Mouse (Mus musculus) kidney, embryonic 15.5 days (tissue): ENCODE data around the gene Gsdma3. TPM values are rescaled to one million over a fixed set of nuclear protein-coding genes. Genes with fewer than 3 reads are reported as not detected.
"Not testable (repeated sequence)": the region's sequence is repeated elsewhere in the genome, so short reads cannot be mapped to it uniquely, and the experiment has no call there.

Source experiments
- ATAC-seq: fragments of 200-750 bp; cut with Nextera tagmentation; replicated peaks from 2 replicates; pipeline ENCODE4 v1.8.0; 2017; ENCODE audit warnings: moderate TSS enrichment; ENCODE audit not compliant: low FRiP score
- H3K27ac ChIP-seq: fragments of 300-500 bp; sonication (generic); 2 replicates; pipeline ENCODE4 v1.5.1; 2015; ENCODE audit warnings: mild to moderate bottlenecking, inconsistent platforms
- H3K27me3 ChIP-seq: fragments of 300-500 bp; sonication (generic); 2 replicates; pipeline ENCODE4 v1.6.1; 2015; ENCODE audit warnings: inconsistent platforms
- H3K36me3 ChIP-seq: fragments of 300-500 bp; sonication (generic); 2 replicates; pipeline ENCODE4 v1.6.1; 2015; ENCODE audit warnings: inconsistent platforms
- H3K4me1 ChIP-seq: fragments of 300-500 bp; sonication (generic); 2 replicates; pipeline ENCODE4 v1.6.1; 2015; ENCODE audit warnings: inconsistent platforms
- H3K4me2 ChIP-seq: fragments of 300-500 bp; sonication (generic); 2 replicates; pipeline ENCODE4 v1.6.1; 2015; ENCODE audit warnings: moderate library complexity, mild to moderate bottlenecking, inconsistent platforms
- H3K4me3 ChIP-seq: fragments of 300-500 bp; sonication (generic); replicated peaks from 2 replicates; pipeline ENCODE4 v1.5.1; 2015; ENCODE audit warnings: mild to moderate bottlenecking, inconsistent platforms
- H3K9ac ChIP-seq: fragments of 300-500 bp; sonication (generic); 2 replicates; pipeline ENCODE4 v1.6.1; 2015; ENCODE audit warnings: mild to moderate bottlenecking, inconsistent platforms
- H3K9me3 ChIP-seq: fragments of 300-500 bp; sonication (generic); replicated peaks from 2 replicates; pipeline ENCODE4 v1.6.1; 2016; ENCODE audit warnings: inconsistent platforms
- WGBS: fragments of 180-500 bp; shearing (Covaris S2); methylation state at CpG from one replicate; pipeline ENCODE4 v1.1.7; 2015; ENCODE audit warnings: mixed read lengths; 5-methylcytosine and 5-hydroxymethylcytosine counted together
- polyA plus RNA-seq: library from polyadenylated mRNA; unstranded; fragments of >200 nt; fragmentation: Nextera tagmentation; extraction: Ambion mirVana; gene quantifications from 2 replicates; pipeline ENCODE4 v1.2.1, GENCODE M21; 2015

The Gsdma3 gene
- polyA plus RNA-seq, 1 experiment from 2014 or later: not detected

DNA sequence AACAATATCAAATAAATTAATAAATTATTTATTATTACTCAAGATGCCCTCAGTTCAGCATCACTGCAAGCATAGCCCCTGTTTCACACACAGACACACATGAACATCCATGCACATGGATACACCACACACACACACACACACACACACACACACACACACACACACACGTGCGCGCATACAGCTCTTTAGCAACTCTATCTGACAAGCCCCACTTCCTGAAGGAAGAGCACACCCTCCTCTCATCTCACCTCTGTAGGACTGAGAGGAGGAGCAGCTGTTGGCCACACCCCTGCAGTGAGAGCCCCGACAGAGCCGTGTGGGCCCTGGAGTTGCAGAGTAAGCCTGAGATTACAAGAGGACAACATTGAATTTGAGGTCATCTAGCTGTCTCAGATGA lies 13.9 kb downstream of the Gsdma3 start:
- Histone ChIP-seq H3K4me1 (no peaks in the 10 kb centered on the region), H3K9me3 (no peaks in the 10 kb centered on the region), H3K4me3 (no peak overlapping the region), H3K36me3 (no peaks in the 10 kb centered on the region), H3K27ac (no peak overlapping the region), H3K27me3 (no peaks in the 10 kb centered on the region), H3K4me2 (no peak overlapping the region), H3K9ac (no peak overlapping the region)
- ATAC-seq: no peak
- 67% methylated on average over 5 of the region's 5 CpGs for WGBS

DNA sequence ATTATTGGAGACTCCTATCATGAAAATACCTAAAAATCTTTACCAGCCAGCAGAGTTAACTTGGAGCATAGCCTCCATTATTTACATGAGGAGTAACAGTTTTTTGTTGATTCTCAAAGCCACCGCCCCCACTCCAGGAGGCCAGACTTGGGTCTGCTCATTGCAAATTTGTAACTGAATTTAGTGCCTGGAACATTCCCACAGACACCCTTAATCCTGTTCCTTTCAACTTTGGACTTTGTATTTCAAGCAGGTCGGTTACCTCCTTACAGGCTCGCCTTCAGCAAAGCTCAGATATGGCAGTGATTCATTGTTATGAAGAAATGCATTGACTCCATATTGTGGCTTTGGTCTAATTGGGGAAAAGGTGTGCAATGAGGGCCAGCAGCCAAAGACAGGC lies 18.6 kb downstream of the Gsdma3 start:
- Histone ChIP-seq H3K36me3 (no peaks in the 10 kb centered on the region), H3K4me3 (no peak overlapping the region), H3K9ac (no peak overlapping the region), H3K27me3 (peaks cover 23% of the 10 kb centered on the region), H3K4me1 (0 out of 2 replicates have a peak, but pooled peaks cover 2% of the 10 kb centered on the region), H3K27ac (no peak overlapping the region), H3K9me3 (no peaks in the 10 kb centered on the region), H3K4me2 (no peak overlapping the region)
- 81% methylated on average over 3 of the region's 3 CpGs for WGBS
- ATAC-seq: no peak

GRCm38 (mm10) chr11:98645946-98646345 lies 19.8 kb downstream of the Gsdma3 start:
- Histone ChIP-seq H3K27ac (no peak overlapping the region), H3K4me3 (no peak overlapping the region), H3K36me3 (no peaks in the 10 kb centered on the region), H3K9me3 (no peaks in the 10 kb centered on the region), H3K27me3 (peaks cover 27% of the 10 kb centered on the region), H3K9ac (no peak overlapping the region), H3K4me2 (no peak overlapping the region), H3K4me1 (0 out of 2 replicates have a peak, but pooled peaks cover 2% of the 10 kb centered on the region)
- WGBS: 64% methylated on average over 2 of the region's 2 CpGs
- ATAC-seq: no peak

DNA sequence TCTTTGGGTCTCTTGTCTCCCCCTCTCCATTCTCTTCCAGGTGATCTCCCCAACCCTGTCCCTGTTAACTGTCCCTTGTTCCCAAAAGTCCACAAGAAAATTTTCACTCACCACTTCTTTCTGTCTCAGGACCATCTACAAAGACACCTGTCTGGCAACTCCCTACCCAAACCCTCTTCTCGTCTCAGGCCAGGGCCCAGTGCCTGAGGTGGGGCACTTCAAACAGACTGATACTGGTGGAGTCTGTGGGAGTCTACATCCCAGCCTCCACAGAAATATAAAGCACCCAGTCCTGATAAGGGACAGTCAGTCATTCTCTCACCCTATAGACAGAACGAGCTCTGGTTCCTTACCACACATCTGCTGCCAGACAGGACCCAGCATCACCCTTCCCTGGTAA lies 20.3 kb downstream of the Gsdma3 start, which contains the start of gene Gsdma2:
Gene Gsdma2, plus strand, starts transcription at position 301 of the 400 bp plus-strand sequence.
- Histone ChIP-seq H3K9me3 (no peaks in the 10 kb centered on the region), H3K9ac (no peak within 1 kb of the TSS), H3K27me3 (peaks cover 27% of the 10 kb centered on the region), H3K36me3 (no peaks in the 10 kb centered on the region), H3K4me2 (no peak within 1 kb of the TSS), H3K4me3 (no peak within 1 kb of the TSS), H3K27ac (no peak within 1 kb of the TSS), H3K4me1 (0 out of 2 replicates have a peak, but pooled peaks cover 2% of the 10 kb centered on the region)
- ATAC-seq: no peak
- WGBS: 65% methylated on average over 2 of the region's 2 CpGs

GRCm38 (mm10) chr11:98655076-98655475 lies 28.9 kb downstream of the Gsdma3 start:
- H3K27me3 ChIP-seq: peaks cover 14% of the 10 kb centered on the region; the same call in 1 of the 2 replicates
- H3K9ac ChIP-seq, H3K4me3 ChIP-seq, H3K4me2 ChIP-seq, H3K9me3 ChIP-seq, H3K36me3 ChIP-seq, H3K4me1 ChIP-seq, H3K27ac ChIP-seq, ATAC-seq: not testable (repeated sequence)
- 17% methylated on average over 7 of the region's 7 CpGs for WGBS

DNA sequence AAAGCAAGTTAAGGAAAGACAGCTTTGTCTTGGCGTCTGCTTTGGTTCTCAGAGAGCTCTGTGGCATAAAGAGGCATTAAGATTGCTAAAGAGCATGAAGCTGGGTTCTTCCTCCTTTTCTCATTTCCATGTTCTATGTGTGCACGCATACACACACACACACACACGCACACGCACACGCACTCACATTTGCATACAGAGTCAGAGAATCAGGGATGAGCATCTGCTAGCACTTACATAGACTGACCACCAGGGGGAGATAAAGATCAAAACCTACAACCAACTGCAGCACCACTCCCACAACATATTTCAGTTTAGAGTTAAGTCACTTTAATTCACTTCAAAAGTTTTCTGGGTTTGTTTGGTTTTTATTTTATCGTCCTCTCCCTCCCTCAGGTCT lies 34.4 kb downstream of the Gsdma3 start:
- Histone ChIP-seq H3K9me3 (no peaks in the 10 kb centered on the region), H3K36me3 (no peaks in the 10 kb centered on the region), H3K9ac (no peak overlapping the region), H3K4me1 (peaks cover 6% of the 10 kb centered on the region), H3K4me2 (peak overlapping the region; percentile 33), H3K27me3 (0 out of 2 replicates have a peak, but pooled peaks cover 7% of the 10 kb centered on the region), H3K27ac (no peak overlapping the region), H3K4me3 (no peak overlapping the region)
- ATAC-seq: no peak; the same call in 1 of the 2 replicates
- WGBS: 9% methylated on average over 6 of the region's 6 CpGs

DNA sequence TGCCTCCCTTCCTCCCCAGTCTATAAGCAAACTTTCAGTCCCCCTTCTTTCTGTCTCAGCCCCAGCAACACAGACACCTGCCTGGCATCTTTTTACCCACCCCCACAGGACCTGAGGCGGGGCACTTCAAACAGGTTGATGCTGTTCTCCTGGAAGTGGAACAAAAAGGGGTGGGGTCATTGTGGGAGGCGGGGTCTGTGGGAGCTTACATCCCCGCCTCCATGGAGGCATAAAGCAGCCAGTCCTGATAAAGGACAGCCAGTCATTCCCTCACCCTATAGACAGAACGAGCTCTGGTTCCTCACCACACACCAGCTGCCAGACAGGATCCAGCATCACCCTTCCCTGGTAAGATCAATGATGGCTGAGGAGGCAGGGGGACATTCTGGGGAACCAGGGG lies 37.9 kb downstream of the Gsdma3 start, which contains the start of gene Gsdma:
Gene Gsdma, plus strand, starts transcription at position 261 of the 400 bp plus-strand sequence.
- ATAC-seq: no peak

GRCm38 (mm10) chr11:98668984-98669383 lies 42.8 kb downstream of the Gsdma3 start:
- no peak overlapping the region for H3K4me2 ChIP-seq
- no peak for ATAC-seq
- H3K27ac ChIP-seq: no peak overlapping the region
- H3K36me3 ChIP-seq: no peaks in the 10 kb centered on the region
- H3K9me3 ChIP-seq: no peaks in the 10 kb centered on the region
- H3K9ac ChIP-seq: no peak overlapping the region
- WGBS: 58% methylated on average over 2 of the region's 2 CpGs
- H3K4me3 ChIP-seq: no peak overlapping the region
- peaks cover 43% of the 10 kb centered on the region for H3K27me3 ChIP-seq
- H3K4me1 ChIP-seq: 0 out of 2 replicates have a peak, but pooled peaks cover 2% of the 10 kb centered on the region

More for the DNA sequence above, 37.9 kb downstream of the Gsdma3 start, which contains the start of gene Gsdma:
- Histone ChIP-seq H3K27ac (no peak within 1 kb of the TSS), H3K9ac (no peak within 1 kb of the TSS), H3K4me2 (no peak within 1 kb of the TSS), H3K4me1 (peaks cover 6% of the 10 kb centered on the region), H3K36me3 (no peaks in the 10 kb centered on the region), H3K4me3 (no peak within 1 kb of the TSS), H3K27me3 (peaks cover 26% of the 10 kb centered on the region), H3K9me3 (no peaks in the 10 kb centered on the region)
- WGBS: 27% methylated on average over 4 of the region's 4 CpGs

- H3K36me3 ChIP-seq: no peaks in the 10 kb centered on the region
- peaks cover 10% of the 10 kb centered on the region for H3K4me1 ChIP-seq
- H3K4me2 ChIP-seq: no peak overlapping the region
- no peaks in the 10 kb centered on the region for H3K9me3 ChIP-seq
- 74% methylated on average over 3 of the region's 3 CpGs for WGBS
- H3K4me3 ChIP-seq: no peak overlapping the region
- no peak for ATAC-seq
- H3K27me3 ChIP-seq: peaks cover 40% of the 10 kb centered on the region
- no peak overlapping the region for H3K27ac ChIP-seq
- no peak overlapping the region for H3K9ac ChIP-seq
These were observed 45.2 kb downstream of the Gsdma3 start for GRCm38 (mm10) chr11:98671284-98671815.

DNA sequence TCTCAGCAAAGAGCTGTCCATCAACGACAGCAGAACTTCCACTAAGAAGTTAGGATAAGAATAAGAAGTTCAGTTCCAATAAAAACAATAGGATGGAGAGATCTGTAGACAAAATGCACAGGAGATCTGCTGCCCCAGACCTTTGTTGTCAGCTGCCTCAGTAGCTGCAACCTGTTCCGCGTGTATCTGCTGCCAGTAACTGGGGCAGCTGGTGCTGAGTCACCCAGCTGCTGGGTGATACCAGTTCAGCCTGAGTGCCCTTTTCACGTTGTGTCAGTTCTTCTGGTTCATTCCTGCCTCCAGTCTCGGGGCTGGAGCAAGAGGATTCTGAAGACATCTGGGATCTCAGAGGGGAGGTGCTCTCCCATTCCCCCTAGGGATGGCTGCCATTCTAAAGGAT lies 45.7 kb downstream of the Gsdma3 start:
- Histone ChIP-seq H3K36me3 (no peaks in the 10 kb centered on the region), H3K4me3 (no peak overlapping the region), H3K9me3 (no peaks in the 10 kb centered on the region), H3K4me1 (peaks cover 12% of the 10 kb centered on the region), H3K27ac (no peak overlapping the region), H3K9ac (no peak overlapping the region), H3K4me2 (no peak overlapping the region), H3K27me3 (peaks cover 40% of the 10 kb centered on the region)
- 52% methylated on average over 5 of the region's 5 CpGs for WGBS
- no peak for ATAC-seq

DNA sequence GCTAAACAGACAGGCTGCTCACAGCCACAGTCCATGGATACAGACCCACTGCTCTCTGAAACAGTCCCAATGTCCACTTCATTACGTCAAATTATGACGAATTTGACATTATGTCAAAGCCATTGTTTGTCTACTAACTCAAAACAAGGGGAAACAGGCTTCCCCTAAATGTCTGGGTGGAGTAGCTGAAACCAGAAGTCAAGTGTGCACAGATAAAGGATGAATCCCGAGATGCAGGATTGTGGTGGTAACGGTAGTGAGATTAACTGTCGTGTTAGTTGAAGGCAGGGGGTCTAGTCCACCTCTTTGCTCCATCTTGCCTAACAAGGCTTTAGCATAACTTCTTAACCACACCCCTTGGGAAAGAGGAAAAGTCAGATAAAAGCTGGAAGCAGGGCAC lies 46.3 kb downstream of the Gsdma3 start:
- 84% methylated on average over 5 of the region's 5 CpGs for WGBS
- Histone ChIP-seq H3K4me2 (no peak overlapping the region), H3K4me3 (no peak overlapping the region), H3K27ac (no peak overlapping the region), H3K27me3 (peaks cover 35% of the 10 kb centered on the region), H3K36me3 (no peaks in the 10 kb centered on the region), H3K4me1 (peaks cover 12% of the 10 kb centered on the region), H3K9ac (no peak overlapping the region), H3K9me3 (no peaks in the 10 kb centered on the region)
- ATAC-seq: no peak

- 8% methylated on average over 7 of the region's 7 CpGs for WGBS
- peak; percentile 40; the same call in 1 of the 2 replicates for ATAC-seq
- peak overlapping the region; percentile 44 for H3K4me2 ChIP-seq
These were observed 47.0 kb downstream of the Gsdma3 start for GRCm38 (mm10) chr11:98673136-98673535.

More at GRCm38 (mm10) chr11:98673136-98673535, 47.0 kb downstream of the Gsdma3 start:
- H3K36me3 ChIP-seq, H3K4me3 ChIP-seq, H3K9ac ChIP-seq, H3K9me3 ChIP-seq, H3K27ac ChIP-seq: not testable (repeated sequence)
- H3K4me1 ChIP-seq: peaks cover 12% of the 10 kb centered on the region
- peaks cover 29% of the 10 kb centered on the region for H3K27me3 ChIP-seq
